Mouse (Mus musculus) large intestine, adult 2 months (tissue): ENCODE data around the gene Pold1. TPM values are rescaled to one million over a fixed set of nuclear protein-coding genes. Genes with fewer than 3 reads are reported as not detected.

Source experiments
- DNase-seq: peaks from one replicate; pipeline ENCODE4 v3.0.0-alpha.2; 2012; ENCODE audit warnings: low read depth, low spot score
- WGBS: fragments of 180-500 bp; shearing (Covaris S2); methylation state at CpG from one replicate; pipeline ENCODE4 v1.1.7; 2018; 5-methylcytosine and 5-hydroxymethylcytosine counted together
- polyA plus RNA-seq: library from polyadenylated mRNA; depleted of rRNA; stranded (reverse); fragments of >200 nt; gene quantifications from 2 replicates; pipeline ENCODE4 v1.2.3, GENCODE M21; 2012; rRNA removed

The Pold1 gene
- polyA plus RNA-seq, 1 experiment, result 47.0 TPM

DNA sequence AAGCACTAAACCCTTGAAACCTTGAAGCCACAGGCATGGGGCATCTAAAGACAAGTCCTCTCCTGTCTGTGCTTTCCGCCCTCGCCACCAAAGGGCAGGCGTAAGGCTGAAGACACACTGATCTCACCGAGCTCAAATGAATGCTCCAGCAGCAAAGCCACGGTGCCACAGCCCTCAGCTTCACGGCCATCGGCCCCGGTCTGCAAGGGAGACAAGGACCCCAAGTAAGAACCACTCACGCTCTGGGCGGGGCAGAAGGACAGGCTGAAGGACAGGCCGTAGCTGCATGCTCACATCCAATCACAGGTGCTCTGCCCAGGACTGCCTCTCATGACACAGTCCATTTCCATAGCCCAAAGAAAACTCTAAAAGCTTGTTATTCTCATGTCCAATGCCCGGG, 54.0 kb downstream of the Pold1 start:
- 94% methylated on average over 12 of the region's 12 CpGs for WGBS
- no peak for DNase-seq

DNA sequence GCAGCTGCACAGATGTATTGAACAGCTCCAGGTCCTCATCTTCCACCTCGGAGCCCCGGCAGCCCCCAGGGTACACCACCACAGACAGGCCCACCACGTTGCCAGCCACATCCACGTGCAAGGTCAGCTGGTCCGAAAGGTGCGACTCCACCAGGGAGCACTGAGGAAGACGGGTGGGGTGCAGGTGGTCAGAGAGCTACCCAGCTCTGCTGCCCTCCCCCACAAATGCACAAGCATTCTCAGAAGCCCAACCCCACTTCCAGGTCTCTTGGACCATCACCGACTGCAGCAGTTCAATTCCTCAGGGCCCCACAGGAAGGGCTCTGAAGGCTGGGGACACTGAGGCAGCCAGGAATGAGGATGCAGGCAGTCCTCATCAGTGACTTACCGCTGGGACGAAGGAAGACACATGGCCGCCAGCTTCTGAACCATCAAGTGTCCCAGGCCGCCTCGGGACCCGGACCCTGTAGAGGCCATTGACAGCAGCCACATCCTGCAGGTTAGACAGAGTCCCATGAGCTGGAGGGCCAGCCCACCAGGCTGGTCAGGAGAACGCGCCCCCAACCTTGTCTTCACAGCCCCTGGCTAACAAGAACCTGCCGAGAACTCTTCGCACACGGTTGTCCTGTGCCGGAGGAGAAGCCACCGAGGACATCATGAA, 56.4 kb downstream of the Pold1 start:
- no peak for DNase-seq
- 91% methylated on average over 21 of the region's 21 CpGs for WGBS

DNA sequence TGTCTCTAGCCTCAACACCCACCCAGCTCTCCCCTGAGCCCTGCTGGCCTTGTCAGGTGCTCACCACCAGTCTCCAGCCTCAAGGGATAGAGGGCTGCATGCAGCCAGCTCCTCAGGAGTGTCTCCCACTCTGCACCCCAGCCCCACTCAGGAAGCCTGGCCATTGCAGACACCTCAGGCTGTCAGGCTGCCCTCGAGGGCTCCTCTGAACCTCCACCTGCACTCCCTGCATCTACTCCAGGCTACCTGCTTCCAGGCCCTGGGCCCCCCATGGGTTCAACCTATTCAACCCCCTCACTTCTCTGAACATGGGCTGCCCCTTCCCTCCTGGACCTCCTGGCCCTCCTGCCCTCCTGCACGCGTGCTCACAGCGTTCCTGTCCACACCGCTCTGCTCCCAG, 57.3 kb downstream of the Pold1 start:
- WGBS, result 95% methylated on average over 5 of the region's 5 CpGs
- DNase-seq, result no peak

DNA sequence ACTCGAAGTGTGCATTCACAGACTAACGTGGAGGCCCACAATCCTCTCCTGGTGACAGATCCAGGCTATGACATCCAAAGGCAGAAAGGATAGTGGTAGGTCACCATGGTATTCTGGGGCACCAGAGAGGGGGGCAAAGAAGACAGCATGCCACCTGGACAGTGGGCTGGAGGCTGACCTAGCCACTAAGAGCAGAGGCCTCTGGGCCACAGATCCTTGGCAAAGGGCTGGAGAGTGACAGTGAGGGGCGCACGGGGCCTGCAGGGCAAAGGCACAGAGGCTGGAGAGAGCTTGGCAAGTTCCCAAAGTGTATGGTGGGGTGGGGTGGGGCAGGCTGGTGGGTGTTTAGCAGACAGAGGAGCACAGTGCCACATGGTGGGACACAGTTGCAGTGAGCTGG, 58.4 kb downstream of the Pold1 start:
- no peak for DNase-seq
- 83% methylated on average over 4 of the region's 4 CpGs for WGBS

DNA sequence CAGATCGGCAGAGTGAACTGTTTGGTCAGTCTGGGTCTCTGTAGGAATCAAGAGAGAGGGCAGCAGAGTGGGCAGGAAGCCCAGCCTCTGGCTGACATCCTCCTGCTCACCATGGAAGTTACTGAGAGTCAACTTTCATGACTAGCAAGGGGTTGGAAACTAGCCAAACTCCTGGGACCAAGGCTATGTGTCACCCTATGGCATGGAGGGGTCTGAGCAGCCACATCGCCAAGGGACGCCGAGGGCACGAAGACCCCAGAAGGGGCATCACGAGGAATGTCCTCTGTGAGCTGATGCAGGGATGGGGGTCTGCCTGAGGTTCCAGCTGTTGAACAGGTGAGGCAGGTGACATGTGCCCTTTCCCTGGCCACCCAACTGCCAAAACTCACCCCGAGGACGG, 60.1 kb downstream of the Pold1 start:
- WGBS, result 94% methylated on average over 8 of the region's 8 CpGs
- DNase-seq, result no peak

DNA sequence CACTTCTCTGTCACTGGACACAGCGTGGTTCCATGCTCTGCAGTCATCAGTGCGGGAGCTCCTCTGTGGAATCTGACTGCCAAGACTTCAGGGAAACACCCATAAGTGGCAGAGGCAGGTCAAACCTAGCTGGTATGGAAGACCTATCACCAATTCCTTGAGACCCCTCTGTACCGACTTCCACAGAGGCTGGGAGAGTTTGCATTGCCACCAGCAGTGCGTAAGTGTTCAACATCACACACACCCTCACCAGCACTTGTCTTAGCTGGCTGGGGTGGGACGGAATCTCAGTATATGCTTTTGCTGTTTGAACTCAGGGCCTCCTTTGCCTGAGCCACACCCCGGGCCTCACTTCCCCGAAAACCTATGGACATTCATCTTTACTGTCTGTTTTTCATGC, 60.7 kb downstream of the Pold1 start:
- WGBS, result 88% methylated on average over 7 of the region's 7 CpGs
- no peak for DNase-seq

DNA sequence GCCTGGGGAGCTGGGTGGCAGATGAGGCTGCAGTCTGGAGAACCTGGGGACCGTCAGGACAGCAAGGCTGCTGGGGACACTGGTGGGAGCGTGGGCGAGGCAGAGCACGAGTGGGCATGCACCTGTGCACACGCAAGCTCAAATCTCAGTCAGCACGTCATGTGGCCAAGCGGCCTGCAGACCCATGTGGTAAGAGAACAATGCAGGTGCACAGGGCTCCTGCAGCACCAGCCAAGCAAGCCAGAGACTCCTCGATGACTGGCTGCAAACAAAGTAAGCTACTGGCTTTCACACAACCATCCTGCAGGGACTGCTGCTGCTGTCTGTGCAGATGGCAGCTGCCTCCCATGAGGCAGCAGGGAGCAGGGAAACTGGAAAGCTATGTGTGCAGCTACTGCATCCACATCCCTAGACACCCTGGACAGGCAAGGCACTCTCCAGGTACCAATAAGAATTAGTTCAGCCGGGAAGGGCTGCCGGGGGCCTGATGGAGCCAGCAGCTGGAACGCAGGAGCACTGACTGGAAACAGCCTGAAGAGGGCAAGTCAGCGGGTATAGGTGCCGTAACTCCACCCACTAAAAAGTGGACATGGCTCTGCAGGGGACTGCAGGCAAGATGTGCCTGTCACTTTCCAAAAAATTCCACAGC, 61.6 kb downstream of the Pold1 start:
- no peak for DNase-seq
- WGBS, result 72% methylated on average over 13 of the region's 13 CpGs

DNA sequence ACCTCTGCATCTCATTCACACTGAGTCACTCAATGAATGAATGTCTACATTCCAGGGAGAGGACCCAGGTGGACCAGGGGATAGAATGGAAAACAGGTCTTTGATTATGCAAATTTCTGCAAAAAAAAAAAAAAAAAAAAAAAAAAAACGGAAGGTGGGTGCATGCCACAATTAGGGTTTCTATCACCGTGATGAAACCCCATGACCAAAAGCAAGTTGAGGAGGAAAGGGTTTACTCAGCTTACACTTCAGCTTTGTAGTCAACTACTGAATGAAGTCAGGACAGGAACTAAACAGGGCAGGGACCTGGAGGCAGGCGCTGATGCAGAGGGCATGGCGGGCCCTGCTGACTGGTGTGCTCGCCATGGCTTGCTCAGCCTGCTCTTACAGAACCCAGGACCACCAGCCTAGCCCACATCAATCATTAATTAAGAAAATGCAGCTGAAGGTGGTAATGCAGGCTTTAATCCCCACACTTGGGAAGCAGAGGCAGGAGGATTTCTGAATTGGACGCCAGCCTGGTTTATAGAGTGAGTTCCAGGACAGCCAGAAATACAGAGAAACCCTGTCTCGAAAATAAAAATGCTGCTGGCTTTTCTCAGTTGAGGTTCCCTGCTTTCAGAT, 63.0 kb downstream of the Pold1 start:
- no peak for DNase-seq
- 81% methylated on average over 7 of the region's 7 CpGs for WGBS

DNA sequence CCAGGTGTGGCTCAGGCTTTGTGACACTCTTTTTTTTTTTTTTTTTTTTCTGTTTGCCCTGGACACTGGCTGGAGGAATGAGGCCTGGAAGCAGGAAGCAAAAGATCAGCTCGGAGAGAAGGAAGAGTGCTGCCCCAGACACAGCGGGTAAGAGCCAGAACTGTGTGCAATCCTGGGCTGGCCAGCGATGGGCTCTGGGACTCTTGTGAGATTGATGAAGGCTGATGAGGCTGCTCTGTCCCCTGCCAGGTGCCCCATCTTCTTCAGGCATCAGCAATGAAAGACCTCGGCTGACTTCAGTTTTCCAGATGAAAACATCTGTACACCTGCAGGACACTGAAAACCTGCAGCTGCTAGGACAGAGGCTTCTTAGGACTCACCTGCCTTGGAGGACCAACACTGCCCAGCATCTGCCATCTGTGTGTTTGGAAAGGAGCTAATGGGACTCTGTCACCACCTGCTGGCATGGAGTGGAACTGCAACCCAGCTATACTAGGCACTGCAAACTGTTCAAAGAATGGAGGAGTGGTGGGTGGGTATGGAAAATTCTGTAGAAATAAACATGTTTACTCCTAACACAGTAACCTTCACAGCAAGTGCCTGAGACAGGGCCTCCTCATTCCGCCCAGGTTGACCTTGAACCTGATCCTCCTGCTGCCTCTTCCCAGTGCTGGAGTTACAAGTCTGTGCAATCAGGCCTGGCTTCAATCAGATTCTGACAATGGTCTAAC, 63.6 kb downstream of the Pold1 start:
- DNase-seq, result peak; percentile 51
- WGBS, result 30% methylated on average over 5 of the region's 5 CpGs

DNA sequence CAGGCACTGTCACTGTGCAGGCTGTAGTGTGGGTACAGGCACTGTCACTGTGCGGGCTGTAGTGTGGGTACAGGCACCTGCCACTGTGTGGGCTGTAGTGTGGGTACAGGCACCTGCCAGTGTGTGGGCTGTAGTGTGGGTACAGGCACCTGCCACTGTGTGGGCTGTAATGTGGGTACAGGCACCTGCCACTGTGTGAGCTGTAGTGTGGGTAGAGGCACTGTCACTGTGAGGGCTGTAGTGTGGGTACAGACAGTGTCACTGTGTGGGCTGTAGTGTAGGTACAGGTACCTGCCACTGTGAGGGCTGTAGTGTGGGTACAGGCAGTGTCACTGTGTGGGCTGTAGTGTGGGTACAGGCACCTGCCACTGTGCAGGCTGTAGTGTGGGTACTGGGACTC, 64.5 kb downstream of the Pold1 start:
- 93% methylated on average over 1 of the region's 1 CpGs for WGBS
- no peak for DNase-seq

DNA sequence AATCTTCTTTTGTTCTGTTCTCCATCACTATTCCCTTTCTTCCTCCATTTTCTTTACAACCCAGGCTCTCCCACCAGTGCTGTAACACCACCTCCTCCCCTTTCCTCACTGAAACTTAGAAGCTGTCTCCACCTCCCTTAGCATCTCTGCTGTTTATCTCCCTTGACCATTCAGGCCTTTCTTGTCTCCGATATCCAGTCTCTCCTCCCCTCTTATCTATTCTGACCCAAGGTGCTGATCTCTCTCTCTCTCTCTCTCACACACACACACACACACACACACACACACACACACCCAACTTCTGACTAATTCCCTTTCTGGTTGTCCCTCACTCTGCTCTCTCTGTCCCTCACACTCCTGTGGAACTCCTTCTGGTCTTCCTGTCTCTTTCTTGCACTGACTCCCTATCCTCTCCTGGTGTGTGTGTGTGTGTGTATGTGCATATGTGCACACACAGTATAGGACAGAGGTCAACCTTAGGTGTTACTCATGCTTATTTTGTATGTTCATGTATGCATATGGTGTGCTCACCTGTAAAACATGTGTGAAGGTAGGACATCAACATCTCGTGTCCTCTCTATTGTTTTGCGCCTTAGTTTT, 65.7 kb downstream of the Pold1 start:
- 64% methylated on average over 3 of the region's 3 CpGs for WGBS
- no peak for DNase-seq

Other genes with a start within 250 kb of the Pold1 start
- gene Clec11a, start 241.9 kb downstream of the Pold1 start, polyA plus RNA-seq, result 1.2 and 1.4 TPM in 2 replicates
- gene Shank1, start 238.6 kb downstream of the Pold1 start, polyA plus RNA-seq, result 0.48 TPM in 2 replicates
- 0.78 and 0.92 TPM in 2 replicates for gene Syt3, start 164.7 kb downstream of the Pold1 start, polyA plus RNA-seq
- 0.95 and 0.99 TPM in 2 replicates for gene 1700008O03Rik, start 163.0 kb downstream of the Pold1 start, polyA plus RNA-seq
- 0.97 TPM in 2 replicates for gene Lrrc4b, start 119.8 kb downstream of the Pold1 start, polyA plus RNA-seq
- 0.31 and 0.64 TPM in 2 replicates for gene Aspdh, start 83.5 kb downstream of the Pold1 start, polyA plus RNA-seq
- gene Josd2, start 80.9 kb downstream of the Pold1 start, polyA plus RNA-seq, result 70.5 and 78.0 TPM in 2 replicates
- gene Emc10, start 52.3 kb downstream of the Pold1 start, polyA plus RNA-seq, result 144 and 159 TPM in 2 replicates
- 1.1 and 1.5 TPM in 2 replicates for gene Fam71e1, start 52.3 kb downstream of the Pold1 start, polyA plus RNA-seq
- 0.26 and 0.67 TPM in 2 replicates for gene Mybpc2, start 24.2 kb downstream of the Pold1 start, polyA plus RNA-seq
- 17.4 and 21.1 TPM in 2 replicates for gene Spib, start 16.8 kb downstream of the Pold1 start, polyA plus RNA-seq
- 163 and 192 TPM in 2 replicates for gene Nr1h2, start 5.1 kb upstream of the Pold1 start, polyA plus RNA-seq
- 20.4 and 22.2 TPM in 2 replicates for gene Napsa, start 23.5 kb upstream of the Pold1 start, polyA plus RNA-seq
- gene Kcnc3, start 41.8 kb upstream of the Pold1 start, polyA plus RNA-seq, result 0.95 and 1.9 TPM in 2 replicates
- gene Myh14, start 122.0 kb upstream of the Pold1 start, polyA plus RNA-seq, result 163 and 237 TPM in 2 replicates
- not detected in 2 replicates for gene Izumo2, start 159.9 kb upstream of the Pold1 start, polyA plus RNA-seq
- 68.3 and 78.0 TPM in 2 replicates for gene Vrk3, start 199.6 kb upstream of the Pold1 start, polyA plus RNA-seq
- 0.36 and 0.75 TPM in 2 replicates for gene Zfp473, start 202.2 kb upstream of the Pold1 start, polyA plus RNA-seq